Mouse (Mus musculus) lung, postnatal 4 days (tissue): ENCODE results near the gene Sfxn3.
A peak's percentile ranks its signal among the peaks of the same experiment; 100 is the strongest.

Experiments used
- DNase-seq, 2 experiments: peaks; one replicate each; pipeline ENCODE4 v3.0.0; 2021

Gene Sfxn3

GRCm38 (mm10) chr19:45047417-45047934, at the start of gene Sfxn3:
Gene Sfxn3, plus strand, starts transcription at chr19:45047503.
- peak; percentile 97 for DNase-seq

DNA sequence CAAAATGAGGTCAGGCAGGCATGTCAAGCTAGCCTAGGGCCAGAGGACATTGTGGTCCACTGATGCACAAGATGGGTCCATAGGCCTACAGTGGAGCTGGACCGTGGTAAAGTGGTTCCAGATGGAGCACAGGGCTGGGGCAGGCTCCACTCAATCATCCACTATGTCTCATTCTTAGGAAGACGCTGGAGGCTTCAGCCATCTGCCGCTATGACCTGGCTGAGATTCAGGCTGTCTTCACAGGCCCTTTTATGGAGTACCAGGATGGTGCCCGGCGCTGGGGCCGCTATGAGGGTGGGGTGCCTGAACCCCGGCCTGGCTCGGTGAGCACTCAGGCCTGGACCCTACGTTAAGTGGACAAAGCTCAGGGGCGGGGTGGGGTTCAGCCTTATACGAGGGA, 49.5 kb upstream of the Sfxn3 start:
- DNase-seq: no peak

GRCm38 (mm10) chr19:44999647-45000046, 47.7 kb upstream of the Sfxn3 start:
- DNase-seq: no peak

DNA sequence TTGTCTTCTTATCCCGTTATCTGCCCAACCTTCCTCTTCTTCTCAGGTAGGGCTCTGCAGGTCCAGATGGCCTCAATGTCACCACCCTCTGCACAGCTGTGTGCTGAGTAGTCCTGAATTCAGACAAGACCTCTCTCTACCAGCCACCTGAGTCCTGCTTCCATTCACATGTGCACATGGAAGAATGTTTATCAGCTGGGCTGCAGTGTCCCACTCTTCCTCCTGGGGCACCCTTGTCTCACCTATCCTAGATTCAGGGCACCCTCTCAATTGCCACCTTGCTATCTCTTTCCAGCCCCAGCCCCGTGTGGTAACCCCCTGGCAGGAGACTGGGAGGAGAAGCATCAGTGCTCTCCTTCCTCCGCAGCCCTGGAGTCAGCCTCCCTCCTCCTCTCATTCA, 45.0 kb upstream of the Sfxn3 start:
- DNase-seq: no peak

DNA sequence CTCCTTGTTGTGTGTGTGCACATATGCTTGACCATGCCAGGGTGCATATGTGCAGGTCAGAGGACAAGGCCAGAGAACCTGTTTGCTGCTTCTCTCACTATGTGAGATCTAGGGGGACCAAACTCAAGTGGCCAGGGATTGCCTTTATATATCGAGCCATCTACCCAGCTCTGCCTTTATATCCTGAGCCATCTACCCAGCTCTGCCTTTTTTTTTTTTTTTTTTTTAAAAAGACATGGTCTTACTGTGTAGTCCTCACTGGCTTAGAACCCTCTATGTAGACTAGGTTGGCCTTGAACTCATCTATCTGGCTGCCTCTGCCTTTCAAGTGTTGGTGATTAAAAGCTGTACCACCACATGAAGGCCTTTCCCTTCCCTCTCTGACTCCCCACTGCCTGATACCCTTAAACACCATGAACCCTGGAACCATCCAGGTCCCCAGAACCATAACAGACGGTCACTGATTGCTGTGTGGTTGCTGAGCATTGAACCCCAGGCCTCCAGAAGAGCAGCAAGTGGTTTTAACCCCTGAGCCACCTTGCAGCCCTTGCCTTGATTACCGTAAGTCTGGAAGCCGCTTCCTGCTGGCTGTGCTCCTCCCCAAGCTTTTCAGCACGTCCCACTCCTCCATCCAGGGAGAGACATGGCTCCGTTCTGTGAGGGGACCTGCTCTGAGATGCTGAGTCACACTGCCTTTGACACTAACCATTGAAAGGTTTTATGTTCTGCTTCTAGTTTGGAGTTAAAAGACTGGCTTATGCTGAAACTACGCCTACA, 43.4 kb upstream of the Sfxn3 start:
- DNase-seq: no peak

DNA sequence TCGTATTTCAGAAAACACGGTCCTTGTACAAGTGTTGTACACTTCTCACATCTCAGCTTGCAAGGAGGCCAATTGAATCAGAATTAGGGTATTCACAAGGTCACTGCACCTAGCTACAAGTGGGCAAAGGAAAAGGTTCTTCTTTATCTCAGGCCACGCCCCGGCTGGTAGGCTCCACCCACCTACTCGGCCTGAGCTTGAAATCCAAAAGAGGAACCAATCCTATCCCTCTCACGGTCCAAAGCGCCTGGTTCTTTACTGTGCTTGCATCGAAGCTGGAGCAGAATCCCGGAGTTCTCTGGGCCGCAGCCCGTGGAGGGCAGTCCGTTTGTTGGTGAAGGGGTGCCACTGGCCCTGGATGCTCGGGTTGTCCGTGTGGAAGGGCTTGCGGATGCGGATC, 41.9 kb upstream of the Sfxn3 start, which contains the start of gene Twnk:
TSS of gene Twnk (plus strand) at position 220 of the 400 bp plus-strand sequence.
- DNase-seq: peak; percentile 70 to 81

DNA sequence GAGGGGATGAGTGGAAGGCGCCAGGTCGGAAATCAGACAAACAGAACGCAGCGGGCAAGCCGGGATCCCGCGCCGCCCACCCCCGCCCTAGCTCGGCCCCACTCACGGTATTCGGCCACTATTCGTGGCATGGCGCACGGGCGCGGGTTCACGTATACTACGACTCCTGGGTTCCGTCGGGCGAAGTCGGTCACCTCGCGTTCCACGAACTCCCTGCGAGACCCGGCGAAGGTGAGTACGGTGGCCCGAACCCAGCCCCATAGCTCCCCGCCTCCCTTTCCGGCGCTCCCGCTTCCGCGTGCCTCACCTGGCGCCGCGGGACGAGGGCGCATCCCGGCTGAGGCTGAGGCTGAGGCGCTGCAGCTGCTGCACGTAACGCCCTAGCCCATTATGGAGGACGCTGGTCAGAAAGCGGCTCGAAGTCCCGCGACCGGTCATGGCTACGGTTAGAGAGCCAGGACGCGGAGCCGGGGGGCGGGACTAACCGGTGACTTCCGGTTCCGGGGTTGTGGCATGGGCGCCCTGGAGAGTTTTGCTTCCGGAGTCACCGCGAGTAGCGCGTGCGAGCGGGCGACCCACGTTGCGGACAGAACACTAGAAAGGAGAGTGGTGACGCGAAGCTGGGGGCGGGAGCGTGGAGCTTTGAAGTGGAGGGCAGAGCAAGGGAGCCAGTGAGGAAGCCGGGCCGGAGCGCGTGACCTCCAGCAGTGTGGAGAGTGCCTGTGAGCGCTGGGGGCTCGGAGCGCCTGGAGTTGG, 41.2 kb upstream of the Sfxn3 start, which contains the start of gene Mrpl43:
TSS of gene Mrpl43 (minus strand) at position 486 of the 756 bp plus-strand sequence.
- DNase-seq: peak; percentile 97 to 98

DNA sequence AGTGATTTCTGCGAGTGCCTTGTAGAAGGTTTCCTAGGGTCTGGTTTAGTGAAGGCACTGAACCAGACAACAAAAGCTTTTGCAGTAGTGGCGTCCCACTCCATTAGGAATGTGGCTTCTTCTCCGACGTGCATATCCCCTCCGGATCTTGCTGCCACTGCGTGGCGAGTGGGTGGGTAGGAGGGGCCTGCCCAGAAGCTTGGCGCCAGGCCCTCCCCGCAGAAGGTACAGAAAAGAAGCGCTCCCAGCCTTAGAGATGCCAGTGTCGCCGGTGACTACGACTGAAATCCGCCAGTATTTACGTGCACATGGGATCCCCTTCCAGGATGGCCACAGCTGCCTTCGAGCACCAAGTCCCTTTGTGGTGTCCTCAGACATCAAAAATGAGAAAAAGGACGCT, 40.3 kb upstream of the Sfxn3 start:
- DNase-seq: no peak

DNA sequence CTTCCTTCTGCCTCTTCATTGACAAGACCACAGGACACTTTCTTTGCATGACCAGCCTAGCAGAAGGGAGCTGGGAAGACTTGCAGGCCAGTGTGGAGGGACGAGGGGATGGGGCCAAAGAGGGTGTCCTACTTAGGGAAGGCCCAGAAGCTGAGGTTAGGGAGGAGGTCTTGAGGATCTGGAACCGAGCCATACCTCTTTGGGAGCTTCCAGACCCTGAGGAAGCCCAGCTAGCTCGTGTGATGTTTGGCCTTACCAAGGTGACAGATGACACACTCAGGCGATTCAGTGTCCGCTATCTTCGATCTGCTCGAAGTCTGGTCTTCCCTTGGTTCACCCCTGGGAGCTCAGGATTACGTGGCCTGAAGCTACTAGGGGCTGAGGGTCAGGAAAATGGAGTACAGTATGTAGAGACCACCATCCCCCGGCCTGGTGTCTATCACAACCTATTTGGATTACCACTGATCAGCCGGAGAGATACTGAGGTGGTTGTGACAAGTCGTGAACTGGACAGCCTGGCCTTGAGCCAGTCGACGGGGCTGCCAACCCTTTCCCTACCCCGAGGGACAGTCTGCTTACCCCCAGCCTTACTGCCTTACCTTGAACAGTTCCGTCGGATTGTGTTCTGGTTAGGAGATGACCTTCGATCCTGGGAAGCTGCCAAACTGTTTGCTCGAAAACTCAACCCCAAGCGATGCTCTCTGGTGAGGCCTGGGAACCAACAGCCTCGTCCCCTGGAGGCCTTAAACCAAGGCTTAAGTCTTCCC, 39.7 kb upstream of the Sfxn3 start:
- no peak for DNase-seq

GRCm38 (mm10) chr19:45010646-45011045, 36.7 kb upstream of the Sfxn3 start:
- no peak for DNase-seq

DNA sequence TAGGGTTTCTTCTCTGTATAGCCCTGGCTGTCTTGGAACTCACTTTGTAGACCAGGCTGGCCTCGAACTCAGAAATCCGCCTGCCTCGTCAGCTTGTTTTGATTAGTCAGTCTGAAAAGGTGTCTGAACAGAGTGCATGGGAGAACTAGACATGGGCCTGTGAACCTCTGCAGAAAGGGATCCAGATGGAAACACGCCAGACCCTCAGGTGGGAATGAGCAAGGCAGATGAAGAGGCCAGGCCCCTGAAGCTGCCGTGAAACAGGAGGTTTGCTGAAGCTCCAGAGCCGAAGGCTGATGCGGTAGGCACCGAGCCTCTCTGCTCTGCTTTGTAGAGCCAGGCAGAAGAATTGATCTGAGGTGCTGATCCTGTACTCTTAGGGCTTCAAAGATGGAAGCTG, 35.1 kb upstream of the Sfxn3 start:
- DNase-seq: no peak

DNA sequence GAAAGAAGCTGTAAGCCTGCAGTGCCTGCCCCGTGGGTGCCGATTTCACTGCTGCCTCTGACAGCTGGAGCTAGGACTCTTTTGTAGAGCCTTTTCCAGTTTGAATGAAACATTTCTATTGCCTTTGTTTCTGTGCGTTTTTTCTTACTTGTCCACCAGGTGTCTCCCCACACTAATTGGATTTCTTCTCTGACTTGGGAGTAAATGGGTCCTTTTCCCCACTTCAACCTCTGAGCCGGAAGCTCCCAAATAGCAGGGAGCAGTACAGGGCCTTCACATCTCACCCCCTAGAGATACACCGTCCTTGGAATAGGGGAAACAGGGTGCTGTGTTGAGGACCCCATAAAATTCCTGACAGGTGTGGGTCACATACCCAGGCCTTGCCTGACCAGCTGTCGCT, 34.7 kb upstream of the Sfxn3 start:
- DNase-seq: peak in 1 of 2 experiments; percentile 54

DNA sequence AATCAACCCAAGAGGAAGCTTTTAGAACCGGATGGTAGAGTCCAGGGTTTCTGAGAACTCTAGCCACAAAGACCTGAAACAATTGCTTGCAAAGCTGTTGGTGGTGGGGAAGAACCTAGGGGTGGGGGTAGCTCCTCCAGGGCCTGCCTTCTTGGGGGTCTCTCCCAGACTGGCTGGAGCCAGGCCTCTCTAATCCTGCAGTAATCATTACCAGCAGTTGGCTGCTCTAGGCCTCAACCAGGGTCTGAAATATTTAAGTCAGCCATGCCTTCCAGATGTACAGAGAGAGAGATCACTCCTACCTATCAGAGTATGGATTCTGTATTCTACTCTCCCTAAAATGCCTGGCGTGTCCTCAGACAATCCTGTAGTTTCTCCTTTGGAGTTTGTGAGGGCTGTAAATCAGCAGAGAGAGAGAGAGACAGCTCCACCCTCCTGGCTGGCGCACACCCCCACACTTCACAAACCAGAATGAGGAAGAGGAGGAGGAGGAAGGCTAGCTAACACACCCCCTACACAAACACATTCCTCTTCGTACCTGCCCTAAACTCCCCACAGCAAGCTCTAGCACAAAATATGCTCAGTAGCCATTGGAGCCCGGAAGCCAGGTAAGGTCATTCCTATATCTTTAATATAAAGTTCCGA, 33.6 kb upstream of the Sfxn3 start:
- DNase-seq: no peak

DNA sequence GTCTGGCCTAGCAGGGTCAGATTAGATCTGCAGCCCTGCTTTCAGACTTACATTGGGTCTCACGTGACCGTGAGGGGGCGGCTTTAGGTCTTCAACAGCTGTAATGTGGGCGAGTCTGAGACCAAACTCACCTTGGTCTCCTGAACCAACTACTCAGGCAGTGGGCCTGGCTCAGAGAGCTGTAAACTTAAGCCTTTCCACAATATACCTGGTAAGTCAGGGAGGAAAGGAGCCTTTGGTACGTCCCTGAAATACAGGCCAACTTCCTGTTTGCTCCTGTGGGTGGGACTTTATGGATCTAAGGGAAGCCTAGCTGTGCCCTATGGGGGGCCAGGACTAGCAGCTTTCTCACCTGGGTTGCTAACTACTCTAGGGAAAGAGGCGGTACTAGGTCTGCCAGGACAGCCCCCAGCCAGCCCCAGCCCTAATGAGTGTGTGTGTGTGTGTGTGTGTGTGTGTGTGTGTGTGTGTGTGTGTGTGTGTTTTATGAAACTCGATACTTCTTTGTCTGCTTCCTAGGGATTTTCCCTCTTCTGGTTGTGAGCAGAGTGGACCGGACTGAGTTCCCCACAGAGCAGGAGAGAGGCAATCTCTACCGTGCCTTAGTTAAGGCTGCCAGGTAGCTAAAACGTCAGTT, 32.9 kb upstream of the Sfxn3 start, which contains the start of gene Lzts2:
TSS of gene Lzts2 (plus strand) at position 80 of the 637 bp plus-strand sequence.
- peak; percentile 34 to 66 for DNase-seq

GRCm38 (mm10) chr19:45014981-45015402, 32.3 kb upstream of the Sfxn3 start:
- peak; percentile 77 to 83 for DNase-seq

DNA sequence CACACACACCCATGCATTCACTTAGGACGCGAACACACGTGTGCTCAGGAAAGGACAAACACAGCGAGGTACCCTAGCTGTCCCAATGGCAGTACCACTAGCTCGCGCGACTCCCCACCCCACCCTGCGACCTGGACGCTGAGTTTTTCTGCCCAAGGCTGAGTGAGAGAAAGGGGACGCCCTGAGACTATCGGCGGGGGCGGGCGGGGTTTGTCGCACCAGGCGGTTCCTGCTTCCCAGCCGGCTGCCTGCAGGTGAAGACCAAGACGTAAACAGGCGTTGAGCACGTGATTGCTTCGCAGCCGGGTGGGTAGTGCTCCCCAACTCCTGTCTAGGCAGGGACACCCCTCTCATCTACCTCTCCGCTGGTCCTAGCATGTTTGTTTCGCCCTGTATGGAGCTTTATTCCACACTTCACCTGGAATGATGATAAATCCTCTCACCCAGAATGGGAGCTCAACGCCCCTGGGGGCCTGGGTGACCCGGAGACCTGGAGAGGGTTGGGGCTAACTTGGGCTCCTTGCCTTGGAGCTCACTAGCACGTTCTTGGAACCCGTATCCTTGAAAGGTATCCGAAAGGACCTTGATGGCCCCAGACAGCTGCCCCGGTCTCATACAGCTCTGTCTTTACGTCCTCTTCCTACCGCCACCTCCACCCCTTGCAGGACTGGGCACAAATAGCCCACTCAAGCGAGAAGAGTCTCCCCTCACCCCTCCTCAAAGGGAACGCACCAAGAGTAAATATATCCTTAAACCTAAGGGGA, 31.6 kb upstream of the Sfxn3 start:
- DNase-seq: peak; percentile 68 to 80

DNA sequence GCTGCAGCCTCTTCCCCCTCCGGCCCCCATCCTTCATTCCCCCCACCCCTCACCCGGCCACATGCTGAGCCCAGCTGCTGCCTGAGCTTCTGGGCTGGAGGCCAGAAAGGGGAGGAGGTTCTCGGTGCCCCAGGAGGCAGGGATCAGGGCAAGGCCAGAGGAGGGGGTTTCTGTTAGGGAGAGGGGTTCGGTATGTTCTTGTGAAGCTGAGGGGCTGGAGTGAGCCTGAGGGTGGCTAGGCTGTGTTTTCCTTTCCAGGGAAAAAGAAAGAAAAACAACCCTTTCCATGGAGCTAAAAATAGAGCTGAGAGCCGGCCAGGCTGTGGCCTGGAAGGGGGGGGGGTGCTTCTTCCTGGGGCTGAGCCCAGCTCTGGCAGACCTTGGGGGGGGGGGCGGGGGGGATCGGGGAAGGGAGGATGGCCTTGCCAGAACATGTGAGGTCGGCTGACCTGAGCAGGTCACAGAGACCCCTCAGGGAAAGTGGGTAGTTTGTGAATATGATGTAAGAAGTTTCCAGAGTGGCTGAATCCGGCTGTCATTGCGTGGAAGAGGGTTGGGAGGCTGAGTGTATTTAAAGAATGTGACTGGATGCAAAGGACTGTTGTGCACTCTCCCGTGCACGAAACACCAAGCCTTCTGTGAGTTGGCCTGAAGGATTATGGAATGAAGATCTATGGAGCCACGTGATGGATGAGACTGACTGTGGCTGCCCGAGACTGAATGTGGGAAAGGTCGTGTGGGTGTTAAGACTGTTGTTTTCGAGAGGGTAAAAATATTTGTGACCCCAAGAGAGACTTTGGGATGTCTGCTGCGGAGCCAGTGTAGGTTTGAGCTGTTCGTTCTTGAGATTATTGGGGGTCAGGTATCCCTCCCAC, 30.7 kb upstream of the Sfxn3 start:
- DNase-seq: peak; percentile 85 to 91

- peak; percentile 87 to 93 for DNase-seq
Measured at GRCm38 (mm10) chr19:45017216-45017771, 30.0 kb upstream of the Sfxn3 start.

DNA sequence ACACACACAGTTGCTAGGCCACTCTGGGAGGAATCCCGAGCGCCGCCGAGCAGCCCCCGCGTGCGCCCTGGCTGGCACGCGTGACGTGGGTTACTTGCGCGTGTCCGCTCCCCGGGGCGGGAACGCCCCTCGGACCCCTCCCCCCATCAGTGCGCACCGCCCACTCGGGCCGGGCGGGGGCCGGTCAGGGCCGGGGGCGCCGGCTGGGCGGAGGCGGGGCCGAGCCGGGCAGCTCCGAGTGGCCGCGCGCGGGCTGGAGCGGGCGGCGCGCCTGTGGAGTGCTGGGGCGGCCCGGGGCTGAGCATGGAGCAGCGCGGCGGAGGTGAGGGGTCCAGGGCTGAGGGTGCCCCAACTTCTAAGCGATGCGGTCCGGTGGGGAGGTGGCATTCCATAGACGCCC, 29.4 kb upstream of the Sfxn3 start:
- peak; percentile 94 to 97 for DNase-seq
